Mouse (Mus musculus) myocyte (in vitro differentiated cells): ENCODE data around the gene Pccb.

Experiments used
- CEBPB ChIP-seq: IDR thresholded peaks from 2 replicates; pipeline ENCODE4 v1.6.1; 2011; ENCODE audit warnings: mild to moderate bottlenecking, moderate library complexity; ENCODE audit not compliant: poor library complexity, insufficient read depth, severe bottlenecking
- E2F4 ChIP-seq: IDR thresholded peaks from one replicate; pipeline ENCODE4 v1.6.1; 2011; ENCODE audit warnings: mild to moderate bottlenecking, control low read depth, moderate library complexity; ENCODE audit not compliant: insufficient read depth
- MAX ChIP-seq: IDR thresholded peaks from one replicate; pipeline ENCODE4 v1.6.1; 2011; ENCODE audit warnings: low read depth, mild to moderate bottlenecking, control low read depth
- MYOD1 ChIP-seq, 3 experiments: IDR thresholded peaks; one replicate each; pipeline ENCODE4 v1.6.1; 2011; ENCODE audit warnings: control low read depth in 2 of 3, low read depth in 2 of 3, mild to moderate bottlenecking in 2 of 3, moderate library complexity in 1 of 3; ENCODE audit not compliant: insufficient read length in 2 of 3, control insufficient read depth in 1 of 3
- MYOG ChIP-seq, 3 experiments: IDR thresholded peaks; one replicate each; pipeline ENCODE4 v1.6.1; 2011; ENCODE audit warnings: control low read depth in 2 of 3, low read depth in 2 of 3, mild to moderate bottlenecking in 2 of 3; ENCODE audit not compliant: insufficient read length in 2 of 3, control insufficient read depth in 1 of 3, insufficient read depth in 1 of 3
- POLR2A ChIP-seq: IDR thresholded peaks from one replicate; pipeline ENCODE4 v1.6.1; 2011; ENCODE audit warnings: low read depth, mild to moderate bottlenecking, control low read depth, moderate library complexity; ENCODE audit not compliant: insufficient read length
- POLR2AphosphoS2 ChIP-seq: IDR thresholded peaks from one replicate; pipeline ENCODE4 v1.6.1; 2011; ENCODE audit warnings: low read depth, control low read depth; ENCODE audit not compliant: insufficient read length
- REST ChIP-seq: IDR thresholded peaks from one replicate; pipeline ENCODE4 v1.6.1; 2011; ENCODE audit warnings: mild to moderate bottlenecking, control low read depth, moderate library complexity; ENCODE audit not compliant: insufficient read depth, insufficient read length
- TCF12 ChIP-seq: IDR thresholded peaks from one replicate; pipeline ENCODE4 v1.6.1; 2011; ENCODE audit warnings: mild to moderate bottlenecking, control low read depth; ENCODE audit not compliant: poor library complexity, insufficient read depth, severe bottlenecking
- TCF3 ChIP-seq: IDR thresholded peaks from one replicate; pipeline ENCODE4 v1.6.1; 2011; ENCODE audit warnings: low read depth, control low read depth; ENCODE audit not compliant: insufficient read length
- USF1 ChIP-seq: IDR thresholded peaks from one replicate; pipeline ENCODE4 v1.6.1; 2011; ENCODE audit warnings: low read depth, mild to moderate bottlenecking, control low read depth, moderate library complexity

GRCm38 (mm10) chr9:101005866-101006265 is 28.8 kb downstream of the Pccb start:
- TF ChIP-seq POLR2A = no peak
- TF ChIP-seq E2F4 = no peak
- no peak for TF ChIP-seq TCF3
- TF ChIP-seq TCF12 = no peak
- TF ChIP-seq MYOG (IDR thresholded peaks at IDR 0.05; ENCODE audit: control insufficient read depth in 1 of 3, insufficient read depth in 1 of 3, insufficient read length in 2 of 3, low read depth in 2 of 3) = no peak
- TF ChIP-seq MAX = no peak
- TF ChIP-seq MYOD1 (IDR thresholded peaks at IDR 0.05; ENCODE audit: control insufficient read depth in 1 of 3, insufficient read length in 2 of 3, low read depth in 2 of 3) = no peak
- no peak for TF ChIP-seq POLR2AphosphoS2
- TF ChIP-seq USF1 = no peak
- no peak for TF ChIP-seq REST
- no peak for TF ChIP-seq CEBPB
